Mouse (Mus musculus) heart, postnatal 25 days (tissue): ENCODE results near the gene Ccl17. TPM values are rescaled to one million over a fixed set of nuclear protein-coding genes. Genes with fewer than 3 reads are reported as not detected.
"Not testable (repeated sequence)": the region's sequence is repeated elsewhere in the genome, so short reads cannot be mapped to it uniquely, and the experiment has no call there.

Experiments
- DNase-seq: peaks from one replicate; pipeline ENCODE4 v3.0.0; 2022; ENCODE audit warnings: low spot score
- intact Hi-C: fragments of 180-260 bp; cut with DNase I; formaldehyde crosslinking; loops from one replicate; pipeline ENCODE4 v1.15.1; 2025
- total RNA-seq, 2 experiments: library from RNA; stranded (reverse); gene quantifications; 2 replicates each; pipeline ENCODE4 v1.2.3; 2021

The Ccl17 gene
- total RNA-seq, 2 experiments from 2014 or later = not detected

- intact Hi-C loops = no loop called here
- no peak for DNase-seq
Observed at GRCm38 (mm10) chr8:94820553-94820952, 10.3 kb downstream of the Ccl17 start.

- intact Hi-C loops = no loop called here
- DNase-seq = no peak
Observed at GRCm38 (mm10) chr8:94821381-94821780, 11.1 kb downstream of the Ccl17 start.

- DNase-seq = no peak
- intact Hi-C loops = loop anchor here (2.0 kb wide), 1 partner anchor 86 kb away; no protein-coding TSS in a partner anchor
Observed at GRCm38 (mm10) chr8:94822637-94823560, 12.6 kb downstream of the Ccl17 start.

- intact Hi-C loops = no loop called here
- no peak for DNase-seq
Observed at GRCm38 (mm10) chr8:94825170-94825569, 14.9 kb downstream of the Ccl17 start.

- DNase-seq = no peak
- intact Hi-C loops = no loop called here
Observed at GRCm38 (mm10) chr8:94826210-94826609, 16.0 kb downstream of the Ccl17 start.

GRCm38 (mm10) chr8:94828284-94828683 is 18.0 kb downstream of the Ccl17 start:
- intact Hi-C loops = no loop called here
- no peak for DNase-seq

- DNase-seq, intact Hi-C loops: not testable (repeated sequence)
Observed at GRCm38 (mm10) chr8:94833901-94834405, 23.7 kb downstream of the Ccl17 start.

GRCm38 (mm10) chr8:94835751-94836150 is 25.5 kb downstream of the Ccl17 start:
- intact Hi-C loops, DNase-seq: not testable (repeated sequence)

- DNase-seq = no peak
- intact Hi-C loops = no loop called here
Observed at GRCm38 (mm10) chr8:94836456-94837240, 26.4 kb downstream of the Ccl17 start.

- intact Hi-C loops = no loop called here
- DNase-seq = peak; percentile 90
Observed at GRCm38 (mm10) chr8:94837662-94838574, 27.7 kb downstream of the Ccl17 start, which contains the start of the genes Coq9 and Ciapin1. Coq9 (plus strand) TSS chr8:94838321. Ciapin1 (minus strand) TSS chr8:94838358.

GRCm38 (mm10) chr8:94838600-94838999 is 28.3 kb downstream of the Ccl17 start:
- peak; percentile 63 for DNase-seq
- intact Hi-C loops = no loop called here

GRCm38 (mm10) chr8:94841183-94841582 is 30.9 kb downstream of the Ccl17 start:
- intact Hi-C loops = no loop called here
- no peak for DNase-seq

- intact Hi-C loops = no loop called here
- no peak for DNase-seq
Observed at GRCm38 (mm10) chr8:94850049-94850448, 39.8 kb downstream of the Ccl17 start.

- intact Hi-C loops, DNase-seq: not testable (repeated sequence)
Observed at GRCm38 (mm10) chr8:94854761-94855160, 44.5 kb downstream of the Ccl17 start.

- intact Hi-C loops = no loop called here
- no peak for DNase-seq
Observed at GRCm38 (mm10) chr8:94857011-94857345, 46.7 kb downstream of the Ccl17 start.

- DNase-seq = peak; percentile 66
- intact Hi-C loops = no loop called here
Observed at GRCm38 (mm10) chr8:94857346-94858173, 47.3 kb downstream of the Ccl17 start, which contains the start of gene Polr2c. Polr2c (plus strand) TSS chr8:94857450.

GRCm38 (mm10) chr8:94861352-94861910 is 51.2 kb downstream of the Ccl17 start:
- no peak for DNase-seq
- intact Hi-C loops = no loop called here
